Mouse (Mus musculus) thymus, postnatal 10 days (tissue): ENCODE data around the gene Ccz1.
A peak's percentile ranks its signal among the peaks of the same experiment; 100 is the strongest.

Source experiments
- DNase-seq, 2 experiments: peaks; one replicate each; pipeline ENCODE4 v3.0.0; 2021; ENCODE audit warnings: low spot score in 2 of 2

The Ccz1 gene

GRCm38 (mm10) chr5:143993849-143994248 is 20.8 kb downstream of the Ccz1 start:
- no peak for DNase-seq

GRCm38 (mm10) chr5:143993260-143993659 is 21.4 kb downstream of the Ccz1 start:
- no peak for DNase-seq

GRCm38 (mm10) chr5:143992661-143993060 is 22.0 kb downstream of the Ccz1 start:
- DNase-seq, result no peak

GRCm38 (mm10) chr5:143990086-143990485 is 24.6 kb downstream of the Ccz1 start:
- DNase-seq, result no peak

GRCm38 (mm10) chr5:143989046-143989445 is 25.6 kb downstream of the Ccz1 start:
- no peak for DNase-seq

- DNase-seq, result no peak
These were observed 27.1 kb downstream of the Ccz1 start for GRCm38 (mm10) chr5:143987596-143987995.

GRCm38 (mm10) chr5:143985381-143985780 is 29.3 kb downstream of the Ccz1 start:
- DNase-seq, result no peak

- no peak for DNase-seq
These were observed 32.3 kb downstream of the Ccz1 start for GRCm38 (mm10) chr5:143982361-143982760.

- no peak for DNase-seq
These were observed 33.8 kb downstream of the Ccz1 start for GRCm38 (mm10) chr5:143980858-143981257.

- no peak for DNase-seq
These were observed 37.8 kb downstream of the Ccz1 start for GRCm38 (mm10) chr5:143976726-143977431.

GRCm38 (mm10) chr5:143976232-143976631 is 38.4 kb downstream of the Ccz1 start:
- no peak for DNase-seq

GRCm38 (mm10) chr5:143975631-143975933 is 39.1 kb downstream of the Ccz1 start:
- DNase-seq, result no peak

- peak; percentile 9 to 47 for DNase-seq
These were observed 39.6 kb downstream of the Ccz1 start for GRCm38 (mm10) chr5:143974931-143975630.

- DNase-seq, result no peak
These were observed 42.0 kb downstream of the Ccz1 start for GRCm38 (mm10) chr5:143972628-143973027.

GRCm38 (mm10) chr5:143966671-143967070 is 48.0 kb downstream of the Ccz1 start:
- DNase-seq, result no peak

GRCm38 (mm10) chr5:143965586-143966345 is 48.9 kb downstream of the Ccz1 start:
- no peak for DNase-seq

- DNase-seq, result no peak
These were observed 53.5 kb downstream of the Ccz1 start for GRCm38 (mm10) chr5:143961176-143961575.

GRCm38 (mm10) chr5:143959551-143959950 is 55.1 kb downstream of the Ccz1 start:
- DNase-seq, result no peak

GRCm38 (mm10) chr5:143957101-143957500 is 57.6 kb downstream of the Ccz1 start:
- DNase-seq, result no peak

GRCm38 (mm10) chr5:143950016-143950415 is 64.7 kb downstream of the Ccz1 start:
- no peak for DNase-seq

- DNase-seq, result no peak
These were observed 66.3 kb downstream of the Ccz1 start for GRCm38 (mm10) chr5:143948361-143948760.

- DNase-seq, result no peak
These were observed 71.2 kb downstream of the Ccz1 start for GRCm38 (mm10) chr5:143943231-143944125.
